Mouse (Mus musculus) cerebellum, adult 2 months (tissue): ENCODE measurements around the gene Bpifa3.

ENCODE experiments used
- CTCF ChIP-seq: fragments of 200-500 bp; IDR thresholded peaks from 2 replicates; pipeline ENCODE4 v1.5.1; 2011; ENCODE audit warnings: low read depth, mild to moderate bottlenecking, control low read depth, low read length, moderate library complexity, borderline replicate concordance; ENCODE audit not compliant: insufficient read depth
- POLR2A ChIP-seq: fragments of 200-500 bp; IDR thresholded peaks from 2 replicates; pipeline ENCODE4 v1.6.1; 2011; ENCODE audit warnings: low read length, control low read depth, borderline replicate concordance; ENCODE audit not compliant: insufficient read depth

DNA sequence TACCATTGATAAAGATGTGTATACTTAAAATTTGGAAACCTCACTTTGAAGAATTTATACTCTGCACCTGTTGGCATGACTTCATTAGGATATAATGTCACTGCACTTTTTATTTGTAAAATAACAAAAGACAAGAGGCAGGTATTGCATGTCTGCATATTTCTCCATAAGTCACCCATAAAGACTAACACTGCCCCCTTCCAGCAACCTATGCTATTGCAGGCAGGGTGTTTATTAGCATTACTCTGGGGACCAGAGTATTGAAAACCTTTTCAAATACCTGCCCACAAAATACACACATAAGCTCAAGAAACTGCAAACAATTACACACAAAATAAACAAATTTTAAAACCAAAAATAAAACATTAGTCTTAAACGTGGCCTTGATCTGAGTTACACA lies 32.4 kb upstream of the Bpifa3 start:
- TF ChIP-seq POLR2A, result no peak
- no peak for TF ChIP-seq CTCF
